ENCODE assay signal across 25 mouse cellular contexts in the genomic region with DNA sequence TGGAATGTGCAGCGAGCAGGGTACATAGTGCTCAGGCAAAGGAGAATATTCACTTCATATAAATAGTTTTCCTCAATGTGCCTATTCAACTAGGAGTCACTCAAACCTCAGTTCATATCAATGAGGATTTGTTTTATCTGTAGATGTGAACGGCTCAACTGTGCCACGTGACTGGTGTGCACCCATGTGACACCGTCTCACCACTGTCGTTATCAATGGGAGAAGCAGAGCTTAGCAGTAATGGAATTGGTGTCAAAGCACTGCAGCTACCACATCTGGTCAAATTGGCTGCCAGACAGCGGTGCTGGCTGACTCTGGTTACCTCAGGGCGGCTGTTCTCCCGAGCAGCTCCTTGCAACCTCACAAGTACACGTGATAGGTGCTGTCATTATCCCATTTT. TPM values are rescaled to one million over a fixed set of nuclear protein-coding genes. Genes with fewer than 3 reads are reported as not detected.
"Had no signal": no experiment of that assay in that cellular context is flagged by ENCODE, and none has a peak within 500 bp of the region (broad histone marks: within the 10 kb centered on the region; RNA-seq: fewer than 3 reads in every experiment).

No protein-coding gene starts in this region.

- DNase-seq: liver, postnatal 0 days; lung, adult 2 months; lung, postnatal 14 days; lung, postnatal 36 days; right cerebral cortex, postnatal 14 days; thymus, adult 2 months; thymus, postnatal 25 days; thymus, postnatal 4 days had no signal

- H3K4me2 ChIP-seq: lung, embryonic 15.5 days; midbrain, embryonic 11.5 days; midbrain, embryonic 13.5 days; midbrain, embryonic 15.5 days; neural tube, embryonic 12.5 days; stomach, embryonic 15.5 days had no signal

- H3K9ac ChIP-seq: liver, postnatal 0 days; lung, embryonic 15.5 days; midbrain, embryonic 13.5 days; midbrain, embryonic 15.5 days; neural tube, embryonic 12.5 days; stomach, embryonic 15.5 days had no signal

- ATAC-seq: liver, postnatal 0 days; lung, postnatal 0 days; midbrain, embryonic 13.5 days; midbrain, embryonic 15.5 days had no signal

- H3K4me3 ChIP-seq: lung, embryonic 15.5 days; midbrain, embryonic 13.5 days; midbrain, embryonic 15.5 days; neural tube, embryonic 12.5 days; stomach, embryonic 15.5 days had no signal

- H3K4me1 ChIP-seq: lung, embryonic 15.5 days; stomach, embryonic 15.5 days had no signal

- H3K36me3 ChIP-seq: lung, embryonic 15.5 days; midbrain, embryonic 13.5 days; midbrain, embryonic 15.5 days; neural tube, embryonic 12.5 days; stomach, embryonic 15.5 days had no signal

- H3K9me3 ChIP-seq: lung, embryonic 15.5 days; midbrain, embryonic 13.5 days; midbrain, embryonic 15.5 days; neural tube, embryonic 12.5 days; stomach, embryonic 15.5 days had no signal

- H3K27me3 ChIP-seq: lung, embryonic 15.5 days; midbrain, embryonic 13.5 days; midbrain, embryonic 15.5 days; neural tube, embryonic 12.5 days; stomach, embryonic 15.5 days had no signal

- H3K27ac ChIP-seq: lung, embryonic 15.5 days; macrophage; midbrain, embryonic 13.5 days; midbrain, embryonic 15.5 days; neural tube, embryonic 12.5 days; stomach, embryonic 15.5 days; stomach, postnatal 0 days had no signal

RNA-seq across cellular contexts. Expression of gene Dnase2b, which starts 10.7 kb away (rescaled TPM):
- total RNA-seq: megakaryocyte progenitor cell, adult 5-6 weeks; midbrain, postnatal 0 days; neutrophil, adult 5-6 weeks had no signal
- polyA plus RNA-seq: lung, embryonic 15.5 days; macrophage; midbrain, embryonic 11.5 days; midbrain, embryonic 13.5 days; midbrain, embryonic 15.5 days; midbrain, postnatal 0 days; neural tube, embryonic 12.5 days; neural tube, embryonic 14.5 days; spleen, adult 2 months; stomach, postnatal 0 days; testis, adult 2 months; thymus, adult 2 months; urinary bladder, adult 2 months had no signal

RNA-seq across cellular contexts. Expression of gene Uox, which starts 34.4 kb away (rescaled TPM):
- total RNA-seq: megakaryocyte progenitor cell, adult 5-6 weeks; midbrain, postnatal 0 days; monocyte, adult 5-6 weeks; neutrophil, adult 5-6 weeks had no signal
- polyA plus RNA-seq: macrophage; midbrain, embryonic 13.5 days; midbrain, embryonic 15.5 days; neural tube, embryonic 12.5 days; neural tube, embryonic 14.5 days; spleen, adult 2 months; urinary bladder, adult 2 months had no signal

RNA-seq across cellular contexts. Expression of gene 4930503B20Rik, which starts 46.5 kb away (rescaled TPM):
- total RNA-seq: megakaryocyte progenitor cell, adult 5-6 weeks; midbrain, postnatal 0 days had no signal
- polyA plus RNA-seq: liver, postnatal 0 days; lung, adult 2 months; lung, postnatal 0 days; macrophage; midbrain, embryonic 11.5 days; midbrain, embryonic 13.5 days; midbrain, embryonic 15.5 days; midbrain, postnatal 0 days; neural tube, embryonic 12.5 days; neural tube, embryonic 14.5 days; spleen, adult 2 months; stomach, embryonic 15.5 days; stomach, postnatal 0 days had no signal
